Comparison of ENCODE assay signal across 8 mouse cellular contexts in the genomic region with DNA sequence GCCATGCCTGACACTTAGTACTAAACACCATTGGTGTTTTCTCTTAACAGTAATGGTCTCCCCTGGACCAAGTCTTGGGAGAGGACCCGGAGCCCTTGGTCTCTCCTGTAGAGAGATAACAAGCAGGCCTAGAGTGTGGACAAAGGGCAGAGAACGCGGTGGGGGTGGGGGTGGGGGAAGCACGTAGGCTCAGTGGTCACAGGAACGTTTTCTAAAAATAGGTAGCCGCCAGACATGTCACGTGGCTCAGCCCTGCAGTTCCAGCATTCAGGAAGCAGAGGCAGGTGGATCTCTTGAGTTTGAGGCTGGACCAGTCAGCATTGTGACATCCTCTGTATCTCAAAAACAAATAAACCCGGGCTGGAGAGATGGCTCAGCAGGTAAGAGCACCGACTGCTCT. TPM values are rescaled to one million over a fixed set of nuclear protein-coding genes. Genes with fewer than 3 reads are reported as not detected.
DNase-seq lines count a peak whose midpoint lies in the region; ATAC-seq and TF ChIP-seq lines count a peak whose summit lies in the region.

No protein-coding gene starts in this region.

- peak overlapping the region; percentile 90; the same call in 1 of the 2 replicates for H3K27ac ChIP-seq in cortical plate, adult 2 months (ENCODE audit: insufficient read depth, low read length)
- peak overlapping the region; percentile 95 for H3K27ac ChIP-seq in intestine, embryonic 15.5 days
- H3K27ac ChIP-seq in neural tube, embryonic 12.5 days = 0 out of 2 replicates have a peak overlapping the region, but pooled peaks have one; percentile 95

- H3K4me3 ChIP-seq in lung, adult 2 months (replicated peaks; ENCODE audit: extremely low read depth, low read depth, low read length) = peak overlapping the region; percentile 16
- H3K4me3 ChIP-seq in cortical plate, adult 2 months (ENCODE audit: insufficient read depth, low read length) = peak overlapping the region; percentile 72
- H3K4me3 ChIP-seq in intestine, embryonic 15.5 days (replicated peaks) = peak overlapping the region; percentile 99
- H3K4me3 ChIP-seq in neural tube, embryonic 12.5 days = peak overlapping the region; percentile 97

- peak overlapping the region; percentile 71 for H3K4me2 ChIP-seq in intestine, embryonic 15.5 days (replicated peaks)
- peak overlapping the region; percentile 83 for H3K4me2 ChIP-seq in neural tube, embryonic 12.5 days (replicated peaks)

- 26% methylated on average over 9 of the region's 9 CpGs for WGBS in lung, adult 2 months
- 35% methylated on average over 9 of the region's 9 CpGs for WGBS in intestine, embryonic 15.5 days
- 50% methylated on average over 9 of the region's 9 CpGs for WGBS in neural tube, embryonic 12.5 days

- no peak for TF ChIP-seq CTCF in lung, adult 2 months (IDR thresholded peaks at IDR 0.05; ENCODE audit: insufficient read depth, low read length)
- TF ChIP-seq CTCF in cortical plate, adult 2 months (IDR thresholded peaks at IDR 0.05; ENCODE audit: extremely low read depth, insufficient read depth, low read length) = no peak

- H3K9ac ChIP-seq in intestine, embryonic 15.5 days = peak overlapping the region; percentile 92
- H3K9ac ChIP-seq in neural tube, embryonic 12.5 days = peak overlapping the region; percentile 97

- no peaks in the 10 kb centered on the region for H3K27me3 ChIP-seq in intestine, embryonic 15.5 days (replicated peaks)
- no peaks in the 10 kb centered on the region for H3K27me3 ChIP-seq in neural tube, embryonic 12.5 days (replicated peaks)

- ATAC-seq in intestine, embryonic 15.5 days = peak; percentile 31; the same call in 1 of the 2 replicates
- ATAC-seq in neural tube, embryonic 12.5 days (ENCODE audit: low FRiP score, low read depth) = no peak

- no peak for TF ChIP-seq POLR2A in lung, adult 2 months (IDR thresholded peaks at IDR 0.05; ENCODE audit: borderline replicate concordance, extremely low read depth, low read depth, low read length)
- TF ChIP-seq POLR2A in cortical plate, adult 2 months (IDR thresholded peaks at IDR 0.05; ENCODE audit: extremely low read depth, insufficient read depth, low read length) = no peak

- peaks cover 6% of the 10 kb centered on the region; the same call in 1 of the 2 replicates for H3K4me1 ChIP-seq in lung, adult 2 months (ENCODE audit: control insufficient read depth, insufficient read depth, low read length)
- peaks cover 5% of the 10 kb centered on the region for H3K4me1 ChIP-seq in cortical plate, adult 2 months (ENCODE audit: control insufficient read depth, insufficient read depth, low read length)
- peaks cover 7% of the 10 kb centered on the region for H3K4me1 ChIP-seq in intestine, embryonic 15.5 days (replicated peaks)
- peaks cover 16% of the 10 kb centered on the region for H3K4me1 ChIP-seq in neural tube, embryonic 12.5 days

- no peak for DNase-seq in lung, adult 2 months
- DNase-seq in lung, postnatal 10 days = no peak
- no peak for DNase-seq in ovary, postnatal 10 days (ENCODE audit: low spot score)
- DNase-seq in embryo, embryonic 10.5 days (ENCODE audit: low spot score) = no peak
- no peak for DNase-seq in layer of hippocampus, postnatal 10 days (ENCODE audit: low spot score in 2 of 2)

- H3K36me3 ChIP-seq in intestine, embryonic 15.5 days = no peaks in the 10 kb centered on the region
- H3K36me3 ChIP-seq in neural tube, embryonic 12.5 days = no peaks in the 10 kb centered on the region

- H3K9me3 ChIP-seq in intestine, embryonic 15.5 days = no peaks in the 10 kb centered on the region
- H3K9me3 ChIP-seq in neural tube, embryonic 12.5 days = no peaks in the 10 kb centered on the region

RNA-seq across cellular contexts. Expression of gene Atxn10, which starts 1.2 kb away (rescaled TPM):
- polyA plus RNA-seq in lung, adult 2 months (2012; rRNA removed) = 116 and 131 TPM in 2 replicates
- 221 and 234 TPM in 2 replicates for polyA plus RNA-seq in cortical plate, adult 2 months (2012; rRNA removed)
- 211 and 212 TPM in 2 replicates for polyA plus RNA-seq in intestine, embryonic 15.5 days (2015; fragmentation: Nextera tagmentation; extraction: Ambion mirVana)
- polyA plus RNA-seq in neural tube, embryonic 12.5 days (2016; fragmentation: Nextera tagmentation; extraction: Ambion mirVana) = 453 and 459 TPM in 2 replicates
- 100 to 1,000 TPM; 363 to 369 TPM for total RNA-seq in layer of hippocampus, postnatal 10 days (2021)

Comparison
In these comparisons a context has a peak if more than half of its experiments do, and no peak if none do; other contexts are left out.
1. H3K4me3 ChIP-seq: peak in every context shown above with its lines; median percentile 99 in intestine, embryonic 15.5 days; 97 in neural tube, embryonic 12.5 days; 72 in cortical plate, adult 2 months; 16 in lung, adult 2 months.